Mouse (Mus musculus): ENCODE measurements around the gene Serbp1.
"Not testable (repeated sequence)": the region's sequence is repeated elsewhere in the genome, so short reads cannot be mapped to it uniquely, and the experiment has no call there.

Gene Serbp1

DNA sequence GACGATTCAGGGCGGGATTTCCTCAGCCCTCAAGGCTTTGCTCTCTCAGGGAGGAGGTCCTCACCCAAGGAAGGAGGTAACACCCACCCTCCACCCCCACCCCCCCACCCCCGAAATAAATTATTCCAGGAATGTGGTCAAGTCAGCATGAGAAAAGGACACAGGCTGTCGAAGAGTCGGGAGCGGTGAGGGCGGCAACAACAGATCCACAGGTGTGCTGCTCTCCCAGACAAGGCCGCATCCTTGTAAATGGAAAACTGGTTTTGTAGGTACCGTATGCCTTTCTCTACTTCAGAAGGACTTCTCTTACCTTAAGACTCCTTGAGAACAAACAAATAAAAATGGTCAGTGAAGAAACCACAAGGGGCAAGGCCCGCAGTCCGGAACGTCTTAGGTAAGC, at the start of gene Serbp1:
Gene Serbp1 (plus strand): TSS at position 200 of the 400 bp plus-strand sequence.
- no peak for DNase-seq

DNA sequence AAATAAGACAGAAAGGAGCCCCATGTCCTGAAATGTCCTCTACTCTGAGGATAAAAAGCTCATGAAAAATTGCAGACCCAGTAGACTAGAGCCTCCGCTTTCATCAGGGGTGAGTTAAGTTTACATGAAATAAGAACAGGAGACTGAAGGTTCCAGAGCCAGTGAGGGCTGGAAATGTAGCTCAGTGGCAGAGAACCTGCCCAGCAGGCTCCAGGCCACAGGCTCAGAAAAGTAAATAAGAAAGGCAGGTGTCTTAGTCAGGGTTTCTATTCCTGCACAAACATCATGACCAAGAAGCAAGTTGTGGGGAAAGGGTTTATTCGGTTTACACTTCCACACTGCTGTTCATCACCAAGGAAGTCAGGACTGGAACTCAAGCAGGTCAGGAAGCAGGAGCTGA, 44.4 kb upstream of the Serbp1 start:
- no peak for DNase-seq

DNA sequence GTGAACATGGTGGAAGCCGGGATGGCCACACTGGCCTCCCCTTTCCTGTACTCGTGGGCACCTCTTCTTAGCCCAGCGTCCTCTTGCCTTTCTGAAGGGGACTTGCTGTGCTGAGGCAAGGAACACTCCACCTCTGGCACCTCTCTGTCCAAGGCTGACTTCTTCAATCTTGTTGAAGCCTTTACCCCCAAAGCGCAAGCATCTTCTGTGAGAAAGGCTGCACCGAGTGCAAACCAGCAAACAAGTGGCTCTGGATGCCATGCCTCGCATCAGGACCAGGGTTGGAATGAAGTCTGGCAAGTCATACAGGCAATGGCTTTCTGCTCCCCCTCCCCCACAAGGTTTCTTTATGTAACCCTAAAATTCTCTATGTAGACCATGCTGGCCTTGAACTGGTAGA, 43.4 kb upstream of the Serbp1 start:
- no peak for DNase-seq

DNA sequence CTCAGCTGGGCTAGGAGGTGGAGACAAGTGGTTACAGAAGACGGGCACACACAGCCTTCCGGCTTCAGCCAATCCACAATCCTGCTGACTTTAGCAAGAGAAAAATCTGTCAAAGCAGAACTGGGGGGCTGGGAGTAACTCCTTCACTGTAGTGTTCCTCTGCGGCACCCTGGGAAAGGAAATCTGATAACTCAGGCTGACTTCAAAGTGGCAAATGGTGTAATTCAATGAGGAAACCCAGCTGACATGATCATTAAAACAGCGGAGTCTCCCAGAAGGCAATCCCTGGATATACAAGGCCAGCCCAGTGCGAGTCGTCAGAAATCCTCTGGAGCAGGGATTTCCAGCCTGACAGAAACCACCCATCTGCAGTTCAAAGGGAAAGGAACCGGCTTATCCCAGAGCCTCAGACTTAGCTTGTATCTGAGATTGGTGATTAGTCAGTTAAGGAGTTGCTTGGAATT, 42.8 kb upstream of the Serbp1 start:
- no peak for DNase-seq

DNA sequence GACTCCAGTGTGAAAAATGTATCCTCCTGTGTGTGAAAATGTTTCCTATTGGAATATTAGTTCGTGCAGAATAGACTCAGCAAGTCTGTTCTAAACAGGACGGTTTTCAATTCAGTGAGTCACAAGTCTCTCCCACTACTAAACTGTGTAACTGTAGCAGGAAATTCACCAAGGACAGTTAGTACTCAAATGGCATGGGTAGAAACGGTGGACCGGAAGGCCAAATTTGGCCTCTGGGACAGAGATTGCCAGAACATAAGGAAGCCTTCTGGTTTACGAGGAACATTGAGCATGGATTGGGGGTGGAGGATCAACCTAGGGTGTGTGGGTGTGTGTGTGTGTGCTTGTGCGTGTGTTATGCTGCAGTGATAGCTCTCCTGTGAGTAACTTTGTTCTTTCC, 41.2 kb upstream of the Serbp1 start:
- no peak for DNase-seq

DNA sequence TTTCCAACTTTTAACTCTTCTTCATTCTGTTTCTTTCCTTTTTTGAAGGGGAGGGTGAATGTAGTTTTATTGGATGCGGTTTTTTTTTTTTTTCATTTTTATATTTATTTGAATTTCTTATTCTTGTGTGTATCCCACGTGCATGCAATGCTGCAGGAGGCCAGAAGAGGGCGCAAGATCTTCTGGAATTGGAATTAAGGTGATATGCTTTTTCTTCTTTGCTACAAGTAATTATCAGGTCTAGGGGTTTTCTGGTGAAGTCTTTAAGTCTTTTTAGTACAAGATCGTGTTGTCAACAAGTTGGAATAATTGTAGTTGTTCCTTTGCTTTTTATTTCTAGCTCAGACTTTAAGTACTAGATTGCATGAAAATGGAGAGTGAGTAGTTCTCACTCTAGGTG, 39.9 kb upstream of the Serbp1 start:
- DNase-seq = peak; percentile 37

DNA sequence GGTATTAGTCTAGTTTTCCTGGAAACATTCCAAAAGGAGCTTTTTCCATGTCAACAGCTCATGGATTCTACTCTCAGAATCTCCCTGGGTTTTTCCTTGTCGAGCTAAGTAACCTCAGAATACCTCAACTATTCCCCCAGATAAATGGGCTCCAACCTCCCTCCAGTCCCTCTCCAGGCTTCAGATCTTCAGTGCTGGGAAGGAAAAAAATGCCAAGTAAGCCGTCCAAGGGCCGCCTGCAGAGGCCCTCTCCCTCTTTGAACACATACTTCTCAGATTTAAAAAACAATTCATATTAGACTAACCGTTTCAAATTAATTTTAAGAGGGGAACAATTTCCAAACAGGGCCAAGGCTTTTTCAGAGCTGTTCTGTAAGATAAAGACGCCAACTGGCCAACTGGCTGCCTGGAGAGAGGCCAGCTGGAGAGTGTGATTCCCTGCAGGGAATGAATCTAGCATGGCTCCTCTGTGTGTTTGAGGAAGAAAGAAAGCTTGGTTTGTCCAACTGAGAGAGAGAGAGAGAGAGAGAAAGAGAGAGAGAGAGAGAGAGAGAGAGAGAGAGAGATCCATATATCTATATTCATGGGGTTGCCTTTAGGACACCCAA, 37.2 kb upstream of the Serbp1 start:
- DNase-seq = no peak

DNA sequence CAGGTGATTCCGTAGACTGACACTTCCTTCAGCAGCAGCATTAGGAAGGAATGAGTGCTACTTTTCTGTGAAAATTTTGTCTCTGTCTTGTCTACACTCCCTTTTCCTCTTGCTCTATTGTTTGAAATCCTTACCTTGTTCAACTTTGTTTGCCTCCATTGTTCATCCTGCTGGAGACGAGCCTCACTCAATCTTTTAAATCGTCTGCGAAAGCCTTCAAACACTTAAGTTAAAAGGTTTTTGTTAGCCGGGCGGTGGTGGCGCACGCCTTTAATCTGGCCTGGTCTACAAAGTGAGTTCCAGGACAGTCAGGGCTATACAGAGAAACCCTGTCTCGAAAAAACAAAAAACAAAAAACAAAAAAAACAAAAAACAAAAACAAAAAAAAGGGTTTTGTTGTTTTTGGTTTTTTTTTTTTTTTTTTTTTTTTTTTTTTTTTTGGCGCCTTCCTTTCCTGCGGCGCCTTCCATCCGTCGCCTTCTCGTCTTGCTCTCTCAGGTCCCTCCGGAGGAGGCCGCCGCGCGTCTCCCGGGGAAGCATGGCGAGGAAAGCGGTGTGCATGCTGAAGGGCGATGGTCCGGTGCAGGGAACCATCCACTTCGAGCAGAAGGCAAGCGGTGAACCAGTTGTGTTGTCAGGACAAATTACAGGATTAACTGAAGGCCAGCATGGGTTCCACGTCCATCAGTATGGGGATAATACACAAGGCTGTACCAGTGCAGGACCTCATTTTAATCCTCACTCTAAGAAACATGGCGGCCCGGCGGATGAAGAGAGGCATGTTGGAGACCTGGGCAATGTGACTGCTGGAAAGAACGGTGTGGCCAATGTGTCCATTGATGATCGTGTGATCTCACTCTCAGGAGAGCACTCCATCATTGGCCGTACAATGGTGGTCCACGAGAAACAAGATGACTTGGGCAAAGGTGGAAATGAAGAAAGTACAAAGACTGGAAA, 32.6 kb upstream of the Serbp1 start:
- no peak for DNase-seq

DNA sequence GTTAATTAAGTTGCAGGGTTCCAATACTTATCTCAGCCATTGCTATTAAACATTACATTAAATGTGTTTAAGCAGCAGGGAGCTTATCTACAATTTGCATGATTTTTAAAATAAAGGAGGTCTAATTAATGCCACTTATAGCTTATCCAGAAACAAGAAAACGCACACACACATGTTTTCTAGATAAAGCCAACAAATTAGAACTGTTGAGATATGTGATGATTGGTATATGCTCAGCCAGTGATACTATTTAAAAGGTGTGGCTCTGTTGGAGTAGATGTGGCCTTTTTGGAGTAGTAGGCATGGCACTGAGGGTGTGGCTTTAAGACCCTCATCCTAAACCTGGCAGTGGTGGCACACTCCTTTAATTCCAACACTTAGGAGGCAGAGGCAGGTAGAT, 25.6 kb upstream of the Serbp1 start:
- DNase-seq = no peak

DNA sequence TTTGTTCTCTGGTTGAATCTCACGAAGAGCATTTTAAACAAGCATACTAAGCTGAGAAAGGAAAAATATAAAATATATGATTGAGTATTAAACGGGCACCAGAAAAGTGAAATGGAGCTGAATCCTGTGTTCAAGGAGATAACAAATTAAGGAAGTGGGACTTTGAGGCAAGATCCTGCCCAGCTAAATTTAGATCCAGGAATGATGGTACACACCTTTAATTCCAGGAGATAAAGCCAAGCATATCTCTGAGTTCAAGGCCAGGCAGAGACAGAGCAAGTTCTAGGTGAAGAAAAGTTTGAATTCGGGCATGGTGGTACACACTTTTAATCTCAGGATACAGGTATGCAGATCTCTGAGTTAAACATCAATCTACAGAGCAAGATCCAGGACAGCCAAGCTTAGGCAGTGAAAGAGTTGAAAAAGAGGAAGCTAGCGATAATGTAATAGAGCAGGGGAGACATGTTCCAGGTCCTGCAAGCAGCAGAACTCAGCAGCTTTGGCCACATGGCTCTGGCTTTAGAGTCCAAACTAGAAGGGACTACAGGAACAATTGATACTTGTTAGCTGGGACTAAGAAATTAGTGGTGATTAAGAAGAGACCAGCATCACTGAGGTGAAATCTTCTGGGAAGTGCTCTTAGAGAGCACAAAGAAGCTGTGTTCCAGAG, 24.4 kb upstream of the Serbp1 start:
- no peak for DNase-seq

DNA sequence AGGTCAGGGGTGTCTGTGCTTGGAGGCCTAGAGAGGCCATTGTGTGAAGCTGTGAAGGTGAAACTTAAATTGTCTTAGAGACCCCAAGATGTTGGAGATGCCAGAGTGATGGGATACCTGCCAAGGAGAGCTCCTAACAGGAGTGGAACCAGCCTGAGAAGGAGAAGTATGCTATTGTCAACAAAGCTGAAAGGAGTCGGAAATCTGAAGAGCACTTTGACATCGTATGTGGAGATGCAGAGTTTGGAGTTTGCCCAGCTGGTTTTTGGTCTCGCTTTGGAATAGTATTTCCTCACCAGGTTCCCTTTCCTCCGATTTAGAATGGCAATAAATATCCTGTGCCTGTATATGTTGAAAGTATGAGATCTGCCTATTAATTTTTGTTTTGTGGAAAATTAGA, 20.6 kb upstream of the Serbp1 start:
- DNase-seq = no peak

DNA sequence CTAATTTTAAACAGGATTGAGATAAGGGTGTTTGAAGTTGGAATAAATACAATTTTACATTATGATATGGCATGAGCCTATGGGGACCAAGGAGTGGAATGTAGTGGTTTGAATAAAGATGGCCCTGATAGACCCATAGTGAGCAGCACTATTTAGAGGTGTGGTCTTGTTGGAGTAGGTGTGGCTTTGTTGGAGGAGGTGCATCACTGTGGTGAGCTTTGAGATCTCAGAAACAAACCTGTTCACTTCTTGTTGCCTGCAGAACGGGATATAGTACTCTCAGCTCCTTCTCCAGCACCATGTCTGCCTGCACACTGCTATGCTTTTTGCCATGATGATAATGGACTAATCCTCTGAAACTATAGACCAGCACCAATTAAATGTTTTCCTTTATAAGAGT, 20.1 kb upstream of the Serbp1 start:
- DNase-seq = no peak

DNA sequence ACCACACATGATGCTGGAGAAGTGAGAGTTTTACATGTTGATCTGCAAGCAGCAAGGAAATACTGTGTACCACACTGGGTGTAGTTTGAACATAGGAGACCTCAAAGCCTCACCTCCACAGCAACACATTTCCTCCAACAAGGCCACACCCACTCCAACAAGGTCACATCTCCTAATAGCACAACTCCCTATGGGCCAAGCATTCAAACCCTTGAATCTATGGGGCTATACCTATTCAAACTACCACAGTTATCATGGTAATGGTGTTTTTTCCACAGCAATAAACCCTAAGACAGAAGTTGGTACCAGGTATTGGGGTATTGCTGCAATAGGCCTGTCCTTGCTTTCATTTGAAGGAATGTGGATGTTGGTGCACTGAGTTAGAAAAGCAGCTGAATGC, 19.4 kb upstream of the Serbp1 start:
- DNase-seq = no peak

DNA sequence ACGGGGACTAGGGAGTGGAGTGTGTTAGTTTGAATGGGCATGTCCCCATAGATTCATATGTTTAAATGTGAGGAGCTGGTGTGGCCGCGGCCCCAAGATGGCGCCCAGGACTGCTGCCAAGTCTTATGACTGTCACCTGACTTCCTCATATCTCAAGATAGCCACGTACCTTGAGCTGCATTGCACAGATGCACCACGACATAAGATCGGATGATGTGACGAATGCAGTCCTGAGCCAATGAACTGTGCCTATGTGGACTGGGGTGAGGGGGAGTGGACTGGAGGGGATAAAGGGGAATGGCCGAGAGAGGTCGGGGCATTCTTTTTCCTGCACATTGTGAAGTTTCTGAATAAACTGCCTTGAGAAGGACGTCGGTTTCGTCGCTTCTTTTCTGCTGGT, 18.0 kb upstream of the Serbp1 start:
- DNase-seq = not testable (repeated sequence)

DNA sequence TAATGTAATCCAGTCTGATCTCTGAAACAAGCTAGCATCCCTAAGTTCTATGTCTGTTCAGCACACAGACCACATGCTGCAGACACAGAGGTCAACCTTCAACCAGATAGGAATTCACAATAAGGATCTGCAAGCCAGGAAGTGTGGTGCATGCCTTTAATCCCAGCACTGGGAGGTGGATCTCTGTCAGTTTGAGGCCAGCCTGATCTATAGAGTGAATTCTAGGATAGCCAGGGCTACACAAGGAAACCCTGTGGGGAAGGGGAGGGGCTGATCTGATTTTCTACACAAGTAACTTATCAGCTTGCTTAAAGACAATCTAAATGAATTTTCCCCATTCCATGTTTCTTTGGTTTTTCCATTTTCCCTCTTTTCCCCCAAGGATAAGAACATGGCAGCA, 17.2 kb upstream of the Serbp1 start:
- no peak for DNase-seq

DNA sequence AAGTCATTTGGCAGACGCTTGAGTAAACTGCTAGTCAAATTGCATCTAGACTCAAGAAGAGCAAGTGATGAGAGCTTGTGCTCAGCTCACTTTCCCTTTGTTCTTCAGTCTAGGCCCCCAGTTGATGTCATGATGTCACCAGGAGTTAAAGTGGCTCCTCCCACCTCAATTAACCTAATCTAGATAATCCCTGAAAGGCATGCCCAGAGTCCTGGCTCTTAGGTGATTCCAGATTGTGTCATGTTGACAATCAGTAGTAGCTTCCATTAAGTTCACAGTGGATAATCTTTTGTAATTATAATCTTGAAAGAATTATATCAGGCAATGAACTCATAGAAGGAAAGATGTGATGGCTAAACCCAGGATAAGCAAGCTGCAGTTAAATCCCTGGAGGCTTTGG, 14.9 kb upstream of the Serbp1 start:
- DNase-seq = no peak

DNA sequence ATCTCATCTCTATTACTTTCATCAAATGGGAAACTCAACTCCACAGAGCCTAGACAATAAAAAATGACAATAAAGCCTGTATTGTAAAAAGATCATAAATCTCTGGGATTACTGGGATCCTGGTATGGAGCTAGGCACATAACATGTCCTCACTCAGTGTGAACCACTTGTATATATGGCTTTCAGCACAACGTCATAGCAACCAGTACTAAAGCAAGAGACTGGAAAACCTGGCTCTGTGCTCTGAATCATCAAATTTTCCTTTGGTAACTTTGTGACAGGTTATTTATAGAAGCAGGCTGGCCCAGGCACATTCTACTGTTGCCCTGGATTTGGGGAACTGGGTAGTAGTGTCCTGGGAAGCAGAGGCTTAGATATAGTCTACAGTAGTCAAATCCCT, 14.5 kb upstream of the Serbp1 start:
- DNase-seq = no peak

DNA sequence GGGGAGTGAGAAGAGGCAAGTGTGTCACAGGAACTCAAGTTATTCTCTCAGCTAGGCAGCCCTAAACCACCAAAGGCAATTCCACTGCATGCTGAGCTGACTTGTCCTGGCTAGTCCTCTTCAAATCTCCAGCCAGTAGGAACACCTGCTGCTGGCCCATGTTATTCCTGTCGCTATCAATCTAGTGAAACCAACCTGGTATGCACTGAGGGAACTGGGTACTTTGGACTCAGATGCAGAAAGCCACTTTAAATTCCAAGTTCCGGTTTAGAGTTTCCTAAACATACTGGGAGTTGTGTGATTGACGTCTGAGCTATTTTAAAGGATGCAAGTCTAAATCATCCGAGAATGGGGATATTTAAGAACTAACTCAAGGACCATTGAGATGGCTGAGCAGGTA, 11.7 kb upstream of the Serbp1 start:
- no peak for DNase-seq

DNA sequence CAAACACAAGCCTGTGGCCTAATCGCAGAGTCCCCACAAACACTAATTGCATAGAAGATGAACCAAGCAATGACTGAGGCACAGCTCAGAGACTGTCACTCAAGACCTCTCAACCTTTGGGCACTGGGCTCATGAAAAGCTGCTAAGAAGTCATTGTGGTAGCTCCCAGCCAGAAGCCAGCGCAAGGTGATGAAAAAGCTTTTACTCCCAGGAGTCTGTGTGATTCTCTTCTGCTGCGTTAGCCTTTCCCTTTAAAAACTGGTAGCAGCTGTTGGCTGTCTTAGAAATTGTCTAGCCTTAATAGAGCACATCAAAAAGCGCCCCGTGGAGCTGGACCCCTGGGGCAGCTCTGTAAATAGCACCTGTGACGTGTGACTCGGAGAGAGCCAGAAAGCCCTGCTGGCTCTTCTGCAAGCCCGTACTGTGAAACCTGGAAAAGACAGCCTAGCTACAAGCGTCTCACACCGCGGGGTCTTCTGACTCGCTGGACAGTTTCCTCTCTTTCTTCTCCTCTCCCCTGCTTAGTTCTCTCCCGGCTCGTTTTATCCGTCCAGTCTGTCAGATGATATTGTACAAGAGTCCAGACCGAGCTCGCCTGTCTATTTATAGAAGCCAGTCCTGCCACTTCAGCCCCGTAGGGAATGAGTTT, 9.4 kb upstream of the Serbp1 start:
- peak; percentile 20 for DNase-seq

DNA sequence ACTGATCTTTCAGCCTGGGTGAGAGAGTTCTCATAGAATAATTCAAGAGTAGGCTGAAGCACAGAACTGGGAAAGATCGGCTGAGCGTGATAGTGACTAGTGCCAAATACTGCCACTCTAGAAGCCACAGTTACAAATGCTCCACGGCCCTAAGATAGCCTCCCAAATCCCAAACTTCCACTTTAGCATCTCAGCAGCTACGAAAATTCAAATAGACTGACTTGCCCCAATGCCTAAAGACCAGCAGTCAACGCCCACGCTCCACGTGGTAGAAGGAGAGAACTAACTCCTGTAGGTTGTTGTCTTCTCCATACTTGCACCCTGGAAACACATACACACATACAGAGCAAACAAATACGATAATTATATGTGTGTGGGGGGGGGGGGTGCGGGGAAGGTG, 8.5 kb upstream of the Serbp1 start:
- no peak for DNase-seq

DNA sequence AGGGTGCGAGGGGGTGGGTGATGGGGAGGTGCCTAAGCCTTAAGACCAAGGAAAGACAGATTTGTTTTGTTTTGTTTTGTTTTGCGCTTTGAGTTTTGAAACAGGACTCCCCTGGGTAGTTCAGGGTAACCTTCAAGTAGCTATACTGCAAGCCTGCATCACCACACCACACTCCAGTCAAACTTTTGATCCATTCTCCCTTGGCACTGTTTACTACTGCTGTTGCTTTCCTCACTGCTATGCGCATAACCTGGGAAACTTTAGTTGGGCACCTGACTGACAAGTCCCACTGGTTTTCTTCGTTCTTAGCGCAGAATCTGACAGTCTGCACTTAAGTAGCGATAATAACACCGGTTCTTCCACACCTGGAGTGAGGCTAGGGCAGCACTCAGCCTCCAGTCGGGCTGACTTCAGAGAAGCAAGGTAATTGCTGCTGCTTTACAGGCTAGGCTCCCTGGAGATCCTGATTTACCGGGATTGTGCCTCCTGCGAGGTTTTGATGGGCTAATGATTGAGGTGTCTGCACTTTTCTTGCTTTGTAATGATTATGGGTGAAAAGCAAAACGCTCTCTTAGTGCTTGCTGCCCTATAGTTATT, 8.0 kb upstream of the Serbp1 start:
- no peak for DNase-seq

DNA sequence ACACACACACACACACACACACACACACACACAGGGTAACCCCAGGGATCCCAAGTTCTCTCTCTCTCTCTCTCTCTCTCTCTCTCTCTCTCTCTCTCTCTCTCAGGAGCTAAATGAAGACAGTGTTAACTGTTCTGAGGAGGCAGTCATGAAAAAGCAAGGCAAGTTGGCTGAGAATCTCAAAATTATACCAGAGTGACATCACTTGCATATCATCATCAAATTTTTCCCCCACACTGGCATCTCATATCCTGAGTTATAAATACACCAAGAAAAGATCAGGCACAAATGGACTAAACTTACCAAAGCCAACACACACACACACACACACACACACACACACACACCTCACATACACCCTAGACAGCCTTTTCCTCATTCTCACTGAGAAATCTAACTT, 7.0 kb upstream of the Serbp1 start:
- no peak for DNase-seq

DNA sequence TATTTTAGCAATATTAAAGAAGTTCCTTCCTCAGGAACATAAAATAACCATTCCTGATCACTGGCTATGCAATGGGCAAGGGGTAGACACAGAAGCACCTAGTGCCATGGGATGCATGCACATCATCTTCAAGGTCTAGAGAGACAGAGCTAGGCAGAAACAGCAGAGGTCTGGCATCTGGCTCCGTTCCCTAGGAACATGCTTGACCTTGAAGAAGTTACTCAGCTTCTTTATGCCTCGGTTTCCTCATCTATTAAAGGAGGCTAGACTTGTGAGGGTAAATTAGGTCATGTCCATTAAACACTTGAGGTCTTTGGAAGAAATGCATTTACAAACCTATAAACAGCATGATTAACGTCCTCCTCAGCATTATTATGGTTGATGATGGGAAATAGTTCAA, 2.3 kb upstream of the Serbp1 start:
- no peak for DNase-seq

All from kidney, adult 18-20 months (tissue).